Mouse (Mus musculus): ENCODE measurements around the gene Ablim1.
A peak's percentile ranks its signal among the peaks of the same experiment; 100 is the strongest.

The Ablim1 gene

DNA sequence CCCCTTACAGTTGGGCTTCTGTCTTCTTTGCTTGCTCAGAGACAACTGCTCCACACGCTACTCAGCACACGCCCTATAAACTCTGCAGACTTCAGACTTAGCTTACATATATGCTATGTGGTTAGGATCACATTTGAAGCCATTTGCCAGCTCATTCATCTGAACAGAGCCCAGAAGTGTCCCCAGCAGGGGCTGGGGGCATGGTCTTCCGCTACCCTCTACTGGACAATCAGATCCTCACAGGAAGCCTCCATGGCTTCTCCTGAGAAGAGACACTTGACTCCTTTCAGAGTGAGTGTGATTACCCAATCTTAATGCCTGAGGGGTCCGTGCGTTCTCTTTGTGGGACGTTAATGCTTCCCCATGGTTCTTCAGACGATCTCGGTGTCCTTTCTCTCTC, 59.6 kb downstream of the Ablim1 start:
- DNase-seq: no peak

DNA sequence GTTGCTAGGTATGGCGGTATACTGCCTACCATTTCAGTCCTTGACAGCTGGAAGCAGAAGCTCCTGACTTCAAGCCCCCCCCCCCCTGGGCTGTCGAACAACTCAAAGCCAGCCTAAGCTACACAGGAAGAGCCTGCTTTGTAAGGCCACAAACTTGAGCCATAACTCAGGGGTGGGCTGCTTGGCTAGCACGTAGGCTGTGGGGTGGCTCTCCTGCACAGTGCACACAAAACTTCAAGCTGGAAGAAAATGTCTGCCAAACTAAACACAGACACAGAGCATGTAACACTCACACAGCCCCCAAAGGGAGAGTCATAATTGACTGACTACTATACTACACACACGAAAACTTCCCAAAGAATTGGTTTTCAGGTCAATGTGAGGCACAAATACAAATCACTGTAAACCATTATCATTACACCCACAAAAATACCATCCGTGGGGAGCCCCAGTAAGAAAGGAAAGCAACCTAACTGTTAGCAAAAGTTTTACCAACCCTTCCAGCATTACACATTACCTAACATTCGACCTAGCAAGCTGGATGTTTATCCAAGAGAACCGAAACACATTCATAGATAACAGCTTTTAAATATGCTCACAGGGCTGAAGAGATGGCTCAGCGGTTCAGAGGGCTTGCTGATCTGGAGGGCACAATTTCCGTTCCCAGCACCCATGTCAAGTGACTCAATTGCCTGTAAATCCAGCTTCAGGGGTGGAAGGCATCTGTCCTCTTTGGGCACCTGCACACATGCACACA, 61.8 kb downstream of the Ablim1 start:
- DNase-seq: no peak

- DNase-seq: no peak
Measured at GRCm38 (mm10) chr19:57248781-57249180, 65.9 kb downstream of the Ablim1 start.

DNA sequence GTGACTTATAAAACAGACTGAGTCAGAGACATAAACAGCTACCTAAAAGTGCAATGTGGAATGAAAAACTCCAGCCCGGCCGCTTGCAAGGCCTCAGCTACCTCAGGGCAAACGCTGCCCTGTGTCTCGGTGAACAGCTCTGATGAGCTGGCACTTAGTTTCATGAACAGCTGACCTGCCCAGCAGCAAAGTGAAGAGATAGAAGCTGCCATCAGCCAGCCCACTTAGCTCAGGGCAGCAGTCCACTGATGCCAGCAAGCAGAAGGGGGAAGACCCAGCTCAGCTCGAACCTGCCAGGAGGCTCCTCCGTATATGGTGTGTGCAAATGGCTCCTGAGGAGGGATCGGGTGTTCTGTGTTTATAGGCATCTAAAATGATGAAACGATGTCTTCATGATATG, 67.5 kb downstream of the Ablim1 start:
- no peak for DNase-seq

- no peak for DNase-seq
Measured at GRCm38 (mm10) chr19:57244281-57244680, 70.4 kb downstream of the Ablim1 start.

DNA sequence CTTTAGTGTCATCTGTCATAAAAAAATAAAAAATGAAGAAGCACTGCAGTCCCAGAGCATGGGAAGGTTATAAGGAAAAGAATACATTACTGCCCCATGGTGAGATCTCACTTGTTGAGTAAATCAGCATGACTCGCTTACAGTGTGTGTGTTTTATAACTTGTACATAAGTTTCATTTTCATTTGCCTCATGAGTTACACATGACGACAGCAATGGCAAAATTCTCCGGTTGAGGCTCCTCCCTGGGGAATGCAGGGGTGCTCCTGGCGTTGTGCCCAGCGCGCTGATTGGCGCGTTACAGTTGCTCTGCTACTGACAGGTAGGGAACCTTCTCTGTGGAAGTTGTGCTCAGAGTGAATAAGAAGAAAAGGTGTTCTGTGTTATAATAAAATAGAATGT, 71.1 kb downstream of the Ablim1 start:
- DNase-seq: peak; percentile 70 to 78

- peak; percentile 43 to 49 for DNase-seq
Measured at GRCm38 (mm10) chr19:57243191-57243590, 71.5 kb downstream of the Ablim1 start.

GRCm38 (mm10) chr19:57241363-57242192, 73.1 kb downstream of the Ablim1 start:
- no peak for DNase-seq

- no peak for DNase-seq
Measured at GRCm38 (mm10) chr19:57240259-57240658, 74.5 kb downstream of the Ablim1 start.

- no peak for DNase-seq
Measured at GRCm38 (mm10) chr19:57239176-57239784, 75.4 kb downstream of the Ablim1 start.

GRCm38 (mm10) chr19:57238461-57238860, 76.3 kb downstream of the Ablim1 start:
- no peak for DNase-seq

DNA sequence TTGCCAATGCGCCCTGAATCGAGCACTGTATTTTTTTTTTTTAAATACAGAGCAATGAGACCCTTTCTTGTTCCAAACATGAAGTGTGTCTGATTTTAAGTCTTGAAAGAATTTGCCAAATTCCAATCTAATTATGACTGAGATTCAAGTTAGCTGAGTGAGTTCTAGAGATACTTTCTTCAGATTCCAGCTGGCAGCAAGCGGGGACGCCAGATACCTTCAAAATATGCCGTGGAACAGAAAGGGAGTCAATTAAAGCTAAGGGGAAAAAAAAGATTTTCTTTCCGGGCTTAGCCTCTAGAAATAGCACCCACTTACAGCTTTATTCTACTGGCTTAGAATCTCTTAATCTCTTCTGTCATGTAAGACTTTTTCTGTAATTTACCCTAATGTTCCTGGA, 77.2 kb downstream of the Ablim1 start:
- no peak for DNase-seq

GRCm38 (mm10) chr19:57236647-57237046, 78.1 kb downstream of the Ablim1 start:
- DNase-seq: no peak

GRCm38 (mm10) chr19:57235931-57236330, 78.8 kb downstream of the Ablim1 start:
- DNase-seq: no peak

- DNase-seq: no peak
Measured at GRCm38 (mm10) chr19:57230996-57231395, 83.7 kb downstream of the Ablim1 start.

DNA sequence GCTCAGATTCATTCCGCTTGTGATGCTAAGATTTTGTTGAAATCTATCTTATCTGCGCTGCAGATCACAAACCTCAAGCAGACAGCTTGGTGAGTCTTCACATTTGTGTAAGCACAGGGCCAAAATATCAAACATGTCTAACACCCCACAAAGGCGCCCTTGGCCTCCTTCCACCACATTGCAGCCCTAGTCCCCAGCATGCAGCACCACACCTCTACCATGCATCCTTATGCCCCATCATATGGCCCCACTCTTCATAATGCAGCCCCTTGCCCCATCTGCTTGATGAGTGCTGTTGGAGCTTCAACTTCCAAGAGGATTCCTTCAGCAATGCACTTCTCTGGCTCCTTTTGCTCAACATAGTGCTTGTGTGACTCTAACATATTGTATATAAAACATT, 85.6 kb downstream of the Ablim1 start:
- DNase-seq: no peak

- no peak for DNase-seq
Measured at GRCm38 (mm10) chr19:57228576-57228975, 86.1 kb downstream of the Ablim1 start.

GRCm38 (mm10) chr19:57224390-57224789, 90.3 kb downstream of the Ablim1 start:
- no peak for DNase-seq

GRCm38 (mm10) chr19:57223686-57224085, 91.0 kb downstream of the Ablim1 start:
- DNase-seq: no peak

GRCm38 (mm10) chr19:57222657-57223056, 92.1 kb downstream of the Ablim1 start:
- no peak for DNase-seq

- DNase-seq: no peak
Measured at GRCm38 (mm10) chr19:57221684-57222235, 93.0 kb downstream of the Ablim1 start.

GRCm38 (mm10) chr19:57219758-57220157, 95.0 kb downstream of the Ablim1 start:
- no peak for DNase-seq

- no peak for DNase-seq
Measured at GRCm38 (mm10) chr19:57217161-57217560, 97.6 kb downstream of the Ablim1 start.

Measured in B cell, adult 2 months (primary cell).